Mouse (Mus musculus): ENCODE data around the gene Scp2d1. TPM values are rescaled to one million over a fixed set of nuclear protein-coding genes. Genes with fewer than 3 reads are reported as not detected.
"Not testable (repeated sequence)": the region's sequence is repeated elsewhere in the genome, so short reads cannot be mapped to it uniquely, and the experiment has no call there.

Gene Scp2d1
- total RNA-seq (2022) = not detected

DNA sequence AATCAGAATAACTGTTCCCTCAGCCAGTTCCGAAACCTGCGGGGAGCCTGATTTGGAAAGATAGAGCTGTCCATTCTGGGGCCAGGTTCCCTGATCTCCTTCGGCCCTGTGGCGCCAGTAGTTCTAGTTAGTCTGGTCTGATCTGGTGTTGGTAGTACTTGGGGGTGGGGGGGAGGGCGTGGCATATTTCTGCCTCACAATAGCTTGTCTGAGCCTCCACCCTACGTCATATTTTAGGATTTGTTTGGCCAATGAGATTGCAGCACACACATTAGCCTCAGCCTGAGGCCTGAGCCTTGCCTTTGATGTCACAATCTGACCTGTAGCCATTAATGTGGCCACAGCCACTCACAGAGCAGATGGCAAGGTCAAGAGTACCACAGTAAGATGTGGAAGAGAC lies at the start of gene Scp2d1:
TSS of gene Scp2d1 (plus strand) at position 301 of the 400 bp plus-strand sequence.
- not testable (repeated sequence) for DNase-seq (ENCODE audit: low spot score in 2 of 2)

DNA sequence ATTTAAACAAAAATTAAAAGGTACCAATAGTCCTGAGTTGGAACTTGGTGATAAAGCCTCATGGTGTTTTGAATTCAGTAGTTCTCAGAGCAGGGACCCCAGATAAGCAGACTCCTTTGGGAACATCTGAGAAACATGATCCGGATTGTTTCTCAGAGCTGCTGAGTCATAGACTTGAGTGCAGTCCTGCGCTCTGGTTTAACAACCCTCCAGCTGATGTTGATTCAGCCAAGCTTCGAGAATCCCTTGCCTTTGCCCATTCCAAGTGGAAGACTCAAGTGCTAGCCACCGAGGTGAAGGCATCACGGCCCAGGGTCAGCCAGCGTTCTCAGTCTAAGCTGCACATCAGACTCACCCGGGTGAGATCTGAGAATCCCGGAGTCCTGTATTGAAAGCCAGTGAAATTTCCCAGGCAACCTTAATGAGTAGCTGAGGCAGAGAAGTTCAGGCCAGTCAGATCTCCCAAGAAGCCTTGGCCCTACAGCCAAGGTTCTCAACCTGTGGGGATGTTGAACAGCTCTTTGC lies 48.8 kb upstream of the Scp2d1 start:
- no peak for DNase-seq (ENCODE audit: low spot score in 2 of 2)

- no peak for DNase-seq (ENCODE audit: low spot score in 2 of 2)
Measured at GRCm38 (mm10) chr2:144775626-144776025, 47.8 kb upstream of the Scp2d1 start.

DNA sequence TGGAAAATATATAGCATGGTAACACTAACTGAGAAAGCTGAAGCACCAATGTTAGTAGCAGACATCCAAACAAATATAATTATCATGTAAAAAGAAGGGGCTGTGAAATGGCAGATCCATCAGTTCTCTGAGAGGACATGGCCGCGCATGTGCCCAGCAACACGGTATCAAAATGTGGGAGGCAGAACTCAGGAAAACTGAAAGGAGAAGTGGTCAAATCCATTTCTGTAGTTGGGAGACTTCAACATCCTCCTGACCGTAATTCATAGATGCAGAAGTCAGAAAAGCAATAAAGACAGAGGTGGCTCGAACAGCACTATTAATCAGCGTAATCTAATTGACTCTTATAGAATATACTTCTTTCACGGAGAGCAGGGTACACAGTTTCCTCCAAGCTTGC lies 44.2 kb upstream of the Scp2d1 start:
- no peak for DNase-seq (ENCODE audit: low spot score in 2 of 2)

- no peak for DNase-seq (ENCODE audit: low spot score in 2 of 2)
Measured at GRCm38 (mm10) chr2:144780731-144781130, 42.7 kb upstream of the Scp2d1 start.

DNA sequence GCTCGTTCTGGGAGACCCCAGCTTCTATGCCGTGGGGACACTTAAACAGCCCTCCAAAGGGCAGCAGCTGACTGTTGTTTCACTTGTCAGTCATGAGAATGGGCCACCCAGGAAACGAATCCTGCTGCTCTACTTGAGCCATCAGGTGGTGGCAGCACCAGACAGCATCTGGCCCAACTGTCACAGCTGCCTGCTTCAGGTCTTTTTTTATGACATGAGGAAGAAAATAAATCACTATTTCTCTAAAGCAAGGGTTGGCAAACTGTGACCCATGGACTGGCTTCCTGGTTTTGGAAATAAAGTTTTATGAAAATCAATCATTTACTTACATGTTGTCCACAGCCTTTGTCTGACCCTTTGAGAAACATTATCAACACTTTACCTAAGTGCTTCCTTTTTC lies 41.6 kb upstream of the Scp2d1 start:
- DNase-seq (ENCODE audit: low spot score in 2 of 2) = no peak

GRCm38 (mm10) chr2:144782481-144782880 lies 41.0 kb upstream of the Scp2d1 start:
- DNase-seq (ENCODE audit: low spot score in 2 of 2) = no peak

DNA sequence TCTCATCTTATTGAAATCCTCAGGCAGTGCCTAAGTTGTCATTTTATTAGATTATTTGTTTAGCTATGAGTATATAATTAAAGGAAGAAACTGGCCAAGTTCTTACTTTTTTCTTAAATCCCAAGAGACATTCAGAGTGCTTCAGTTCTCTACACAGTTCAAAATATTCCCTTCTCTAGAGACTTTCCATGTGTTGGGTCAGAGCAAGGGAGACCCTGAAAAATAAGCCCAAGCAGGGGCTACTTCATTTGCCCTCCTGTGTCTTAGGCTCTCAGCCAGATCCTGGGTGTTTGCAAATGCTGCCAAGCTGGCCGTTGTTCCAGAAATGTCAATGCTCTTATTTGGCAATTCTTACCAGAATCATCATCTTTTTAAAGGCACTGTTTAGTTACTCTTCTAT lies 40.3 kb upstream of the Scp2d1 start:
- DNase-seq (ENCODE audit: low spot score in 2 of 2) = no peak

DNA sequence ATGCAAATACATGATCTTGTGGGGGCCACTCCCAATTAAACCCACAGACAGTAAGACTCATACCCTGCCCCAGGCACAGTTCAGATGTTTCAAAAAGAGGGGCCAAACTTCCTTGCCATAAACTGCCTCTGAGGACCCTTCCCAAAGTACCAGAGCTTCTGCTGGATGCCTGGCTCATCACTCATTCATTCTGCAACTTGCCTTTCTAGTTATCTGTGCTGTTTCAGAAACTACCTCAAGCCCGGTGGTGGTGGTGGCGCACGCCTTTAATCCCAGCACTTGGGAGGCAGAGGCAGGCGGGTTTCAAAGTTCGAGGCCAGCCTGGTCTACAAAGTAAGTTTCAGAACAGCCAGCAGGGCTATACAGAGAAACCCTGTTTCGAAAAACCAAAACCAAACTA lies 39.6 kb upstream of the Scp2d1 start:
- no peak for DNase-seq (ENCODE audit: low spot score in 2 of 2)

DNA sequence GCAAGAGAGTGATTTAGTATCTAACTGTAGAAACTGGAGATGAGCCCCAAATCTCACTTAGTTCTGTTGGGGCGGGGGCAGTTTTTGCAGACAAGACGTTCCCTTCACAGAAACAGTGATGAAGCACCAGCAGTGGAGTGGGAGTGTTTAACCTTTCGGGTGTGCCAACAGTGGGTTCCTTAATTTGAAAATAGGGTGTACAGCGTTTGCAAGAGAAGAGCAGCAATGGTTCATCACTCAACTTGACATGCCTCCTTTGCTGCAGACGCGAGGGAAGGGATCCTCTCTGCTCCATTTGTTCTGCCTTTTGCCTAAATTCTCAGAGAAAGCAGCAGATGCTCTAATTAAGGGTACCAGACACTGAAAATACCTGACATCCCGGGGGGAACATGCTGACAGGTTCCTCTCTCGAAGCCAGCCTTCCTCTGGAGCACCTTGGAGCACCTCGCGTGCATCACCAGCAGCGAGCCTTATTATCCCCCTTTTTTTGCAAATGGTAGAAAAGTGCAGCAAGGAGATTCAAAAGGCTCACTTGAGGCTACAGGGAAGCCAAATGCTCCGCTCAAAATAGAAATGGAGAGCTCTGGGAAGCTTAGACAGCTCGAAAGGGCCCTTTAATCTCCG lies 31.7 kb upstream of the Scp2d1 start:
- DNase-seq (ENCODE audit: low spot score in 2 of 2) = peak; percentile 16 to 49

- no peak for DNase-seq (ENCODE audit: low spot score in 2 of 2)
Measured at GRCm38 (mm10) chr2:144797515-144797914, 25.9 kb upstream of the Scp2d1 start.

DNA sequence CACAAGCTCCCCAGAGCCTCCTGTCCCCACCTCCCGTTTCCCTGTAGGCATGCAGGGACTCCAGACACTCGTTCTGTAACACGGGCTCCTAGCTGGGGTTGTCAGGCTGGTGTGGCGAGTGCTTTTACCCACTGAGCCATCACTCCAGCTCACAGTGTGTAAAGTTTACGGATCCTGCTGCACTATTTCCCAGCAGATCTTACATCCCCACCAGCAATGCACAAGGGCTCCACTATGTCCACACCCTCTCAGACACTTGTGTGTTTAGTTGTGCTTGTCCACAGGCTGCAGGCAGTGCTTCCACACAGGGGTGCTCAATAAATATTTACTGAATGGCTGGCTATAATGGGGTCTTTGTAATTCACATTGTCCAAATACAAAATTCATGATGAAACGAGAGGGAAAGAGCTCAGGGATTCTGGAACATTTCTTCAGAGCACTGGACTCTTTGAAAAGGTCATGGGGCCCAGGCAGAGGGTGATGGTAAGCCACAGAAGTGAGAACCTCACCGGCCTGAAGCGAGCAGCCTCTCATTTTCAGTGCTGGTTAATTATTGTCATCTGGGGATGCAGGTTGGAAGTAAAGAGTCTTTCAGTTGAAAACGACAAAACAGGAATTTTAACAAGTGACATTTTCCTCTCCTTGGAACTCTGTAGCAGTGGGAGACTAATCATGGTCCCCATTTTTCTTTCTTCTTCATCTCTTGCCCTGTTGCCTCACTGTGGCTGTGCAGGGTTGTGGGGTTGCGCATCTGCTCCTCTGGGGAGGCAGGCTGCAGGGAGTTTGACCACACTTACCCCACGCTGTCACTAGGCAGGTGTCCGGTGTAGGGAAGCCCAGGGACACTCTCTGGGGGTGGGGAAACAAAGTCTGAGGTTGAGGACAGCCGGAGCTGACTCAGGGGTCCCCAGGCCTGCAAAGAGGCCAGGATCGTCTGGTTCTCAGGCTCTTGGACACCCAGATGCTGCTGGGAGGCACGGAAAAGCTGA lies 15.4 kb upstream of the Scp2d1 start:
- no peak for DNase-seq (ENCODE audit: low spot score in 2 of 2)

DNA sequence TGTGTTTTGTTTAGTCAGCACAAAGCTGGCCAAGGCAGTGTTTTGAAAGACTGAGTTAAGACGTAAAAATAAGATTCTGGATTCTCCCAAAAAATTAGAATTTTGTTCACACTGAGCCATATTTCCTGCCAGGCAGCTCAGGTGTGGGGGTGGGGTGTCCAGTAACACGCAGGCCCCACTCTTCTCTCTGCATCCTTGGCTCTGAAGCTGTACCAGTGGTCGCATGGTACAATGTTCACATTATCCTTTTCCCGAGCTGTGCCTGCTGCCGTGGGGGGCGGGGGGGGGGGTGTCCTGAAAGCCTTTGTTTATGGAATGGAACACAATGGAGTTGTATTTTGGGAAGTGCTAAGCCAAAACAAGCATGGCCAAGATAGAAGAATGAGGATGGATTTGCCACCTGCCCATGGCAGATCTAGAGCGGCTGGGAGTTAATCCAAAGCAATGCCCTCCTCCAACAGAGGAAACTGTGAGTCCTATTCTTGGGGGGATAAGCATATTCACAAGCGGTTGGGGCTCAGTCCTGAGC lies 5.1 kb downstream of the Scp2d1 start:
- peak in 1 of 2 experiments; percentile 27 for DNase-seq (ENCODE audit: low spot score in 2 of 2)

DNA sequence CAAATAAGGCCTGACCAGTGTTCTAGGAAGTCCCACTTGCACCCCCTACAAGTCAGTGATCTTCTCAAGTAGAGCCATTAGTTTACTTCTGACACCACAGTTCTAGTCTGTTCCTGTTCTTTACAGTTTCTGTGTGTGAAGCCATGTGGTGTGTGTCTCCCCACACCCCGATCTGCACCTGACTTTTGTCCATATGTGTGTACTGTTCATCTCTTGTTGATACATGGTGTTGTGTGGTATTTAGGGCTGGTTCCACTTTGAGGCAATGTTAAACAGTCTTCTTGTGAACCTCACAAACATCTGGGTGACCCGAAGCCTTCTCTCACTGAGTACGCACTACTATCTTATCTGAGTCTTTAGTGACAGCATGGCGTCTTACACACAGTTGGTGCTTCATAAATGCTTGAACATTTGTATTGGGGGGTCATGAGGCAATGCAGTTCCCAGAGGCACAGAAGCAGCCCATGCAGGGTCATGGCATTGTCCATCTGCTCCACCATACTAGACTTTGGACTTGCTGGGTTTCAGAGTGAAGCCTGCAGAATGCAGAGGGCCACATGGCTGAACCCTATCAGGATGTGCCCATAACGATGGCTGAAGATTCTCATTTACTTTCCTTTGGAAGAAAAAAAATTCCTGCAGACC lies 13.3 kb downstream of the Scp2d1 start:
- DNase-seq (ENCODE audit: low spot score in 2 of 2) = no peak

DNA sequence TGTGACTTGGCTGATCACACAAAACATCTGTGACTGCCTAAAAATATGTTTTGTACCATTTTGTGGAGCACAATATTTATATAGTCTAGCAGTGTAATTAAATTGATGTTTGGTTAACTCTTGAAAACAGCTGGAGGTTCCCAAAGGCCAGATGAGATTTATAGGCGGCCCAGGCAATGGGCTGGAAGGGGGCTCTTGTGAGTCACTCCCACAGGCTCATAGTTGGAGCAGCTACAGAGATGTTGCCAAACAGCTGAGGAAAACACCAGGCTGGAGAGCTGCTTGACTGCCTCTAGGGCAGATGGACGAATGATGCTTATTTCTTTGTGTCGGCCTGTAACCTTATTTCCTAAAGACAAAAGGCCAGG lies 13.8 kb downstream of the Scp2d1 start:
- no peak for DNase-seq (ENCODE audit: low spot score in 2 of 2)

DNA sequence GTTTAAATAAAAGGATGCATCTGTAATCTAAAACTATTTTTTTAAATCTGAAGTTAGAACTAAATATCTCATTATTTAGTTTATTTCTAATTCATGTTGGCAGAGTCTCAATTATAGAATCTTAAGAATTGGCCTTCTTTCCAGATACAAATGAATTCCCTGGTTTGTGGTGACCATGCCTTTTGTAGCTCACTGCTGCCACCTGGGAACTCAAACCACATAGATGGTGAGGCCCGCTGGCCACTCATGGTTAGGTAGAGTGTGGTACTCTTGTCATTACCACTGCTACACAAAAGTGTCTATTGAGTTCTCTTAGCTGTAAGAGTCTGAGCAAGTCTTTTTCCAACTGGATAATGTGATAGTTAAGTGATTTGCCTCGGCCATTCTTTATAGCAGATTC lies 45.4 kb downstream of the Scp2d1 start:
- no peak for DNase-seq (ENCODE audit: low spot score in 2 of 2)

Other genes with a start within 250 kb of the Scp2d1 start
- gene Smim26, start 229.6 kb upstream of the Scp2d1 start, total RNA-seq (2022) = 10 to 100 TPM; 43.5 to 54.6 (median 48.8) TPM
- 10 to 100 TPM; 59.8 to 64.5 (median 62.2) TPM for gene Dtd1, start 223.8 kb upstream of the Scp2d1 start, total RNA-seq (2022)

Data from left cerebral cortex, adult 8-10 months (tissue).